Mouse (Mus musculus) spleen, adult 2 months (tissue): ENCODE measurements around the gene Rhbdl1. TPM values are rescaled to one million over a fixed set of nuclear protein-coding genes. Genes with fewer than 3 reads are reported as not detected.

ENCODE experiments used
- DNase-seq, 2 experiments: peaks; one replicate each; pipeline versions ENCODE4 v3.0.0 to v3.0.0-alpha.2; 2012 to 2021; ENCODE audit warnings: low spot score in 2 of 2, low read depth in 1 of 2
- H3K27ac ChIP-seq: fragments of 200-500 bp; 2 replicates; pipeline ENCODE4 v1.5.1; 2012; ENCODE audit warnings: low read length, inconsistent platforms; ENCODE audit not compliant: insufficient read depth
- H3K27me3 ChIP-seq: fragments of 200-500 bp; 2 replicates; pipeline ENCODE4 v1.6.1; 2012; ENCODE audit warnings: mild to moderate bottlenecking, moderate library complexity, low read length, inconsistent platforms; ENCODE audit not compliant: control insufficient read depth, insufficient read depth
- H3K36me3 ChIP-seq: fragments of 200-500 bp; 2 replicates; pipeline ENCODE4 v1.6.1; 2012; ENCODE audit warnings: mild to moderate bottlenecking, low read length, inconsistent platforms; ENCODE audit not compliant: control insufficient read depth, insufficient read depth
- H3K4me1 ChIP-seq: fragments of 200-500 bp; 2 replicates; pipeline ENCODE4 v1.6.1; 2011; ENCODE audit warnings: inconsistent platforms; ENCODE audit not compliant: control insufficient read depth, insufficient read depth, insufficient read length
- H3K4me3 ChIP-seq: fragments of 200-500 bp; 2 replicates; pipeline ENCODE4 v1.5.1; 2011; ENCODE audit warnings: mild to moderate bottlenecking, inconsistent platforms; ENCODE audit not compliant: insufficient read depth, insufficient read length; ENCODE audit errors: extremely low read depth
- CTCF ChIP-seq: fragments of 200-500 bp; IDR thresholded peaks from 2 replicates; pipeline ENCODE4 v1.5.1; 2011; ENCODE audit warnings: mild to moderate bottlenecking, inconsistent platforms; ENCODE audit not compliant: insufficient read depth, insufficient read length, insufficient replicate concordance; ENCODE audit errors: extremely low read depth
- POLR2A ChIP-seq: fragments of 200-500 bp; IDR thresholded peaks from 2 replicates; pipeline ENCODE4 v1.6.1; 2011; ENCODE audit warnings: low read depth, low read length, inconsistent platforms
- WGBS: fragments of 180-500 bp; shearing (Covaris S2); methylation state at CpG from one replicate; pipeline ENCODE4 v1.1.7; 2018; 5-methylcytosine and 5-hydroxymethylcytosine counted together
- polyA plus RNA-seq: library from polyadenylated mRNA; depleted of rRNA; stranded (reverse); fragments of >200 nt; gene quantifications from 2 replicates; pipeline ENCODE4 v1.2.3, GENCODE M21; 2012; rRNA removed

Gene Rhbdl1
- polyA plus RNA-seq, 1 experiment, result 5.5 TPM

GRCm38 (mm10) chr17:25785281-25785745 lies 51.8 kb downstream of the Rhbdl1 start, which contains the start of gene Haghl:
TSS of gene Haghl (minus strand) at chr17:25785673.
- peak within 1 kb of the TSS; percentile 50; the same call in 1 of the 2 replicates for H3K27ac ChIP-seq
- no peaks in the 10 kb centered on the region for H3K27me3 ChIP-seq
- H3K4me1 ChIP-seq, result peaks cover 6% of the 10 kb centered on the region
- TF ChIP-seq POLR2A, result peak; percentile 24
- TF ChIP-seq CTCF, result no peak
- H3K36me3 ChIP-seq, result peaks cover 19% of the 10 kb centered on the region
- peak; percentile 87 to 92 for DNase-seq
- under 1% methylated on average over 23 of the region's 23 CpGs for WGBS
- peak within 1 kb of the TSS; percentile 89 for H3K4me3 ChIP-seq

Other genes with a start within 250 kb of the Rhbdl1 start
- gene Gng13, start 120.1 kb downstream of the Rhbdl1 start, polyA plus RNA-seq, result 0.16 TPM in 1 of 2 replicates, not detected in the other
- gene Chtf18, start 109.9 kb downstream of the Rhbdl1 start, polyA plus RNA-seq, result 10.6 and 13.0 TPM in 2 replicates
- 25.9 and 37.9 TPM in 2 replicates for gene Rpusd1, start 109.6 kb downstream of the Rhbdl1 start, polyA plus RNA-seq
- 0.09 and 0.13 TPM in 2 replicates for gene Mslnl, start 101.3 kb downstream of the Rhbdl1 start, polyA plus RNA-seq
- 3.1 and 6.8 TPM in 2 replicates for gene Msln, start 82.9 kb downstream of the Rhbdl1 start, polyA plus RNA-seq
- 18.6 and 20.7 TPM in 2 replicates for gene Narfl, start 63.5 kb downstream of the Rhbdl1 start, polyA plus RNA-seq
- 37.9 and 49.4 TPM in 2 replicates for gene Haghl, start 51.6 kb downstream of the Rhbdl1 start, polyA plus RNA-seq
- 0.08 TPM in 1 of 2 replicates, not detected in the other for gene Ccdc78, start 50.7 kb downstream of the Rhbdl1 start, polyA plus RNA-seq
- 96.7 and 113 TPM in 2 replicates for gene Fam173a, start 44.4 kb downstream of the Rhbdl1 start, polyA plus RNA-seq
- gene AC134908.4, start 41.6 kb downstream of the Rhbdl1 start, polyA plus RNA-seq, result 1.1 TPM in 1 of 2 replicates, not detected in the other
- 37.6 and 61.5 TPM in 2 replicates for gene Metrn, start 40.2 kb downstream of the Rhbdl1 start, polyA plus RNA-seq
- gene Fbxl16, start 28.2 kb downstream of the Rhbdl1 start, polyA plus RNA-seq, result 1.2 and 1.4 TPM in 2 replicates
- 33.6 and 38.6 TPM in 2 replicates for gene Wdr24, start 13.7 kb downstream of the Rhbdl1 start, polyA plus RNA-seq
- gene Jmjd8, start 8.4 kb downstream of the Rhbdl1 start, polyA plus RNA-seq, result 30.9 and 31.3 TPM in 2 replicates
- gene Stub1, start 3.9 kb downstream of the Rhbdl1 start, polyA plus RNA-seq, result 85.4 and 104 TPM in 2 replicates
- 29.5 and 34.1 TPM in 2 replicates for gene Gm20683, start 4.5 kb upstream of the Rhbdl1 start, polyA plus RNA-seq
- gene Rhot2, start 7.6 kb upstream of the Rhbdl1 start, polyA plus RNA-seq, result 62.1 and 77.0 TPM in 2 replicates
- gene Wdr90, start 24.2 kb upstream of the Rhbdl1 start, polyA plus RNA-seq, result 34.5 and 45.0 TPM in 2 replicates
- gene Mcrip2, start 31.5 kb upstream of the Rhbdl1 start, polyA plus RNA-seq, result 17.3 and 21.7 TPM in 2 replicates
- gene Mettl26, start 37.8 kb upstream of the Rhbdl1 start, polyA plus RNA-seq, result 53.6 and 81.2 TPM in 2 replicates
- gene Wfikkn1, start 43.6 kb upstream of the Rhbdl1 start, polyA plus RNA-seq, result 0.74 and 0.99 TPM in 2 replicates
- 26.8 and 31.6 TPM in 2 replicates for gene Rab40c, start 82.4 kb upstream of the Rhbdl1 start, polyA plus RNA-seq
- 203 and 239 TPM in 2 replicates for gene Pigq, start 107.6 kb upstream of the Rhbdl1 start, polyA plus RNA-seq
- 4.3 and 4.7 TPM in 2 replicates for gene Nhlrc4, start 107.7 kb upstream of the Rhbdl1 start, polyA plus RNA-seq
- gene A930017K11Rik, start 115.3 kb upstream of the Rhbdl1 start, polyA plus RNA-seq, result not detected in 2 replicates
- 35.0 and 45.9 TPM in 2 replicates for gene Capn15, start 148.5 kb upstream of the Rhbdl1 start, polyA plus RNA-seq
- gene Rab11fip3, start 232.3 kb upstream of the Rhbdl1 start, polyA plus RNA-seq, result 13.3 and 13.6 TPM in 2 replicates